Mouse (Mus musculus) thymus, adult 2 months (tissue): ENCODE data around the gene Gm42517. TPM values are rescaled to one million over a fixed set of nuclear protein-coding genes. Genes with fewer than 3 reads are reported as not detected.

Source experiments
- DNase-seq: peaks from one replicate; pipeline ENCODE4 v3.0.0; 2021
- H3K27ac ChIP-seq: fragments of 200-500 bp; 2 replicates; pipeline ENCODE4 v1.5.1; 2012; ENCODE audit warnings: low read length, control low read depth; ENCODE audit not compliant: control insufficient read depth, insufficient read depth
- H3K27me3 ChIP-seq: fragments of 200-500 bp; 2 replicates; pipeline ENCODE4 v1.6.1; 2012; ENCODE audit warnings: mild to moderate bottlenecking, low read length, moderate library complexity, mixed read lengths; ENCODE audit not compliant: control insufficient read depth, insufficient read depth
- H3K36me3 ChIP-seq: fragments of 200-500 bp; 2 replicates; pipeline ENCODE4 v1.6.1; 2012; ENCODE audit warnings: mild to moderate bottlenecking, low read length, moderate library complexity; ENCODE audit not compliant: control insufficient read depth, insufficient read depth
- H3K4me1 ChIP-seq: fragments of 200-500 bp; replicated peaks from 2 replicates; pipeline ENCODE4 v1.6.1; 2012; ENCODE audit warnings: low read length; ENCODE audit not compliant: control insufficient read depth, insufficient read depth
- H3K4me3 ChIP-seq: fragments of 200-500 bp; 2 replicates; pipeline ENCODE4 v1.5.1; 2012; ENCODE audit warnings: mild to moderate bottlenecking, low read length, control low read depth, moderate library complexity; ENCODE audit not compliant: control insufficient read depth, insufficient read depth
- CTCF ChIP-seq: fragments of 200-500 bp; IDR thresholded peaks from 2 replicates; pipeline ENCODE4 v1.5.1; 2012; ENCODE audit warnings: mild to moderate bottlenecking, control low read depth, low read length, moderate library complexity, borderline replicate concordance; ENCODE audit not compliant: control insufficient read depth, poor library complexity, insufficient read depth; ENCODE audit errors: extremely low read depth
- POLR2A ChIP-seq: fragments of 200-500 bp; IDR thresholded peaks from 2 replicates; pipeline ENCODE4 v1.6.1; 2012; ENCODE audit warnings: mild to moderate bottlenecking, low read length, control low read depth, moderate library complexity; ENCODE audit not compliant: control insufficient read depth, poor library complexity, insufficient read depth; ENCODE audit errors: extremely low read depth
- WGBS: fragments of 180-500 bp; shearing (Covaris S2); methylation state at CpG from one replicate; pipeline ENCODE4 v1.1.7; 2018; 5-methylcytosine and 5-hydroxymethylcytosine counted together
- polyA plus RNA-seq: library from polyadenylated mRNA; depleted of rRNA; stranded (reverse); fragments of >200 nt; gene quantifications from 2 replicates; pipeline ENCODE4 v1.2.3, GENCODE M21; 2012

Gene Gm42517
- polyA plus RNA-seq, 1 experiment, result 0.61 TPM

GRCm38 (mm10) chr5:108354056-108354455, 13.7 kb downstream of the Gm42517 start:
- H3K36me3 ChIP-seq, result no peaks in the 10 kb centered on the region
- no peak overlapping the region for H3K27ac ChIP-seq
- no peak for DNase-seq
- TF ChIP-seq CTCF, result no peak
- no peak for TF ChIP-seq POLR2A
- H3K4me3 ChIP-seq, result no peak overlapping the region
- WGBS, result 91% methylated on average over 2 of the region's 2 CpGs
- no peaks in the 10 kb centered on the region for H3K27me3 ChIP-seq
- H3K4me1 ChIP-seq, result no peaks in the 10 kb centered on the region

GRCm38 (mm10) chr5:108349511-108350148, 18.1 kb downstream of the Gm42517 start:
- WGBS, result 93% methylated on average over 9 of the region's 9 CpGs
- no peaks in the 10 kb centered on the region for H3K36me3 ChIP-seq

GRCm38 (mm10) chr5:108347843-108348242, 19.9 kb downstream of the Gm42517 start:
- no peak for DNase-seq
- H3K27me3 ChIP-seq, result no peaks in the 10 kb centered on the region
- H3K36me3 ChIP-seq, result no peaks in the 10 kb centered on the region
- no peak overlapping the region for H3K27ac ChIP-seq
- WGBS, result 68% methylated on average over 6 of the region's 6 CpGs
- TF ChIP-seq POLR2A, result no peak
- no peak for TF ChIP-seq CTCF
- H3K4me1 ChIP-seq, result no peaks in the 10 kb centered on the region
- H3K4me3 ChIP-seq, result no peak overlapping the region

More at GRCm38 (mm10) chr5:108349511-108350148, 18.1 kb downstream of the Gm42517 start:
- Histone ChIP-seq H3K27ac (no peak overlapping the region), H3K4me3 (no peak overlapping the region), H3K27me3 (no peaks in the 10 kb centered on the region), H3K4me1 (no peaks in the 10 kb centered on the region)
- no peak for TF ChIP-seq CTCF
- TF ChIP-seq POLR2A, result no peak
- no peak for DNase-seq

- Histone ChIP-seq H3K27ac (no peak overlapping the region), H3K4me3 (no peak overlapping the region), H3K4me1 (no peaks in the 10 kb centered on the region), H3K36me3 (no peaks in the 10 kb centered on the region), H3K27me3 (no peaks in the 10 kb centered on the region)
- 22% methylated on average over 10 of the region's 10 CpGs for WGBS
- TF ChIP-seq POLR2A, result no peak
- TF ChIP-seq CTCF, result no peak
- DNase-seq, result no peak
These were observed 22.2 kb downstream of the Gm42517 start for GRCm38 (mm10) chr5:108345313-108346071.

- Histone ChIP-seq H3K27ac (no peak overlapping the region), H3K27me3 (no peaks in the 10 kb centered on the region), H3K4me3 (no peak overlapping the region), H3K36me3 (no peaks in the 10 kb centered on the region), H3K4me1 (no peaks in the 10 kb centered on the region)
- 96% methylated on average over 4 of the region's 4 CpGs for WGBS
- DNase-seq, result no peak
- TF ChIP-seq POLR2A (no peak), CTCF (no peak)
These were observed 24.0 kb downstream of the Gm42517 start for GRCm38 (mm10) chr5:108343680-108344170.

- Histone ChIP-seq H3K36me3 (no peaks in the 10 kb centered on the region), H3K4me3 (no peak overlapping the region), H3K4me1 (no peaks in the 10 kb centered on the region), H3K27ac (no peak overlapping the region), H3K27me3 (no peaks in the 10 kb centered on the region)
- 87% methylated on average over 3 of the region's 3 CpGs for WGBS
- DNase-seq, result no peak
- TF ChIP-seq CTCF, result no peak
- no peak for TF ChIP-seq POLR2A
These were observed 29.7 kb downstream of the Gm42517 start for GRCm38 (mm10) chr5:108338049-108338448.

GRCm38 (mm10) chr5:108337385-108337784, 30.3 kb downstream of the Gm42517 start:
- TF ChIP-seq POLR2A (no peak), CTCF (no peak)
- 91% methylated on average over 4 of the region's 4 CpGs for WGBS
- no peaks in the 10 kb centered on the region for H3K36me3 ChIP-seq
- H3K27me3 ChIP-seq, result no peaks in the 10 kb centered on the region
- H3K27ac ChIP-seq, result no peak overlapping the region
- no peak overlapping the region for H3K4me3 ChIP-seq
- no peak for DNase-seq
- no peaks in the 10 kb centered on the region for H3K4me1 ChIP-seq
